Mouse (Mus musculus) embryonic facial prominence, embryonic 10.5 days (tissue): ENCODE measurements around the gene Nifk. TPM values are rescaled to one million over a fixed set of nuclear protein-coding genes. Genes with fewer than 3 reads are reported as not detected.
A peak's percentile ranks its signal among the peaks of the same experiment; 100 is the strongest.

Source experiments
- DNase-seq: peaks from one replicate; pipeline ENCODE4 v3.0.0-alpha.2; 2017; ENCODE audit warnings: low spot score
- H3K27ac ChIP-seq: fragments of 300-500 bp; sonication (generic); replicated peaks from 2 replicates; pipeline ENCODE4 v1.5.1; 2016; ENCODE audit warnings: mild to moderate bottlenecking
- H3K27me3 ChIP-seq: fragments of 300-500 bp; sonication (generic); replicated peaks from 2 replicates; pipeline ENCODE4 v1.6.1; 2016; ENCODE audit warnings: low read depth, mild to moderate bottlenecking; ENCODE audit not compliant: poor library complexity, severe bottlenecking
- H3K36me3 ChIP-seq: fragments of 300-500 bp; sonication (generic); replicated peaks from 2 replicates; pipeline ENCODE4 v1.6.1; 2016; ENCODE audit warnings: mild to moderate bottlenecking, moderate library complexity
- H3K4me1 ChIP-seq: fragments of 300-500 bp; sonication (generic); 2 replicates; pipeline ENCODE4 v1.6.1; 2016
- H3K4me3 ChIP-seq: fragments of 300-500 bp; sonication (generic); 2 replicates; pipeline ENCODE4 v1.5.1; 2016; ENCODE audit warnings: mild to moderate bottlenecking, moderate library complexity
- H3K9me3 ChIP-seq: fragments of 300-500 bp; sonication (generic); 2 replicates; pipeline ENCODE4 v1.6.1; 2016; ENCODE audit warnings: mild to moderate bottlenecking
- WGBS: fragments of 180-500 bp; shearing (Covaris S2); methylation state at CpG from one replicate; pipeline ENCODE4 v1.1.7; 2016; 5-methylcytosine and 5-hydroxymethylcytosine counted together
- polyA plus RNA-seq: library from polyadenylated mRNA; unstranded; fragments of >200 nt; fragmentation: Nextera tagmentation; extraction: Ambion mirVana; gene quantifications from 2 replicates; pipeline ENCODE4 v1.2.1, GENCODE M21; 2016

Gene Nifk
- 106 and 109 TPM in 2 replicates for polyA plus RNA-seq

GRCm38 (mm10) chr1:118321661-118322201 is at the start of gene Nifk:
Gene Nifk (plus strand): TSS chr1:118321839.
- Histone ChIP-seq H3K4me3 (peak within 1 kb of the TSS; percentile 91), H3K27me3 (no peaks in the 10 kb centered on the region), H3K36me3 (peaks cover 31% of the 10 kb centered on the region), H3K9me3 (no peaks in the 10 kb centered on the region), H3K27ac (peak within 1 kb of the TSS; percentile 88), H3K4me1 (peaks cover 11% of the 10 kb centered on the region)
- under 1% methylated on average over 37 of the region's 37 CpGs for WGBS
- DNase-seq, result peak; percentile 93

DNA sequence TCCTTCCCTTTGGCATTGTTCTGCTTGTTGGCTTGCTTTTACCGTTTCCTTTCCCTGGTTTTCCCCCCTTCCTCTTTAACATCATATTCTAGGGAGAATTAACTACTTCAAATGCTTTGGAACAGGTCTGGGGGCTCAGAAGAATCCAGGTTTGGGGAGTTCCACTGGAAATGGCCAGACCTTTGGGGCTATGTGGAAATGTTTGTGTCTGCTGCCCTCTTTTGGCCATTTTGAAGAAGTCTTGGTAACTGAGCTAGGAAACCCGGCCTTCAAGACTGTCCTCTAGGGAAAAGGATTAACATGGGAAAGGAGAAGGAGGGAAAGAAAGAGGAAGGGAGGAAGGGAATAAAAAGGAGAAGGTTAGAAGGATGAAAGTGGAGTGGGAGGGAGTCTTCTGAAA is 46.5 kb upstream of the Nifk start:
- 18% methylated on average over 2 of the region's 2 CpGs for WGBS
- DNase-seq, result peak; percentile 17

DNA sequence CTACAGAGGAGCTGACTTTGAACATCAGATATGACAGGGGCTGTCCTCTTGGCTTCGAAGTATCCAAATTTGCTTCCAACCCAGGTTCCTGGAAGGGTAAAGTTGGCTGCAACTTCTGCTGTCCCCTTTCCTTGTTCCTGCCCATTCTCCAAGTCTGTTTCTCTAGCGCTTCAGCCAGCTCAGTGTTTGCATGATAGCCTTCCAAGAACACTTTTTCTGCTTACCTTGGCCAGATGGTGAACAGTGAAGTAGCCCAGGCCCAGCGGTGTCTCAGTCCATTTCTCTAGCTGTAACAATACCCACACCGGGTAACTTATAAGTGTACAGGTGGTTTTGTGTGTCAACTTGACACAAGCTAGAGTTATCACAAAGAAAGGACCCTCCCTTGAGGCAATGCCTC is 29.3 kb upstream of the Nifk start:
- Histone ChIP-seq H3K4me1 (no peaks in the 10 kb centered on the region), H3K4me3 (no peak overlapping the region), H3K27ac (no peak overlapping the region), H3K9me3 (no peaks in the 10 kb centered on the region), H3K36me3 (peaks cover 34% of the 10 kb centered on the region), H3K27me3 (no peaks in the 10 kb centered on the region)
- WGBS, result 87% methylated on average over 4 of the region's 4 CpGs
- no peak for DNase-seq

More for the DNA sequence above, 46.5 kb upstream of the Nifk start:
- no peak overlapping the region for H3K27ac ChIP-seq
- no peaks in the 10 kb centered on the region for H3K9me3 ChIP-seq
- H3K4me3 ChIP-seq, result no peak overlapping the region
- no peaks in the 10 kb centered on the region for H3K36me3 ChIP-seq
- no peaks in the 10 kb centered on the region for H3K27me3 ChIP-seq
- no peaks in the 10 kb centered on the region for H3K4me1 ChIP-seq

GRCm38 (mm10) chr1:118294192-118294591 is 27.4 kb upstream of the Nifk start:
- Histone ChIP-seq H3K36me3 (peaks cover 53% of the 10 kb centered on the region), H3K9me3 (no peaks in the 10 kb centered on the region), H3K4me3 (no peak overlapping the region), H3K4me1 (no peaks in the 10 kb centered on the region), H3K27me3 (no peaks in the 10 kb centered on the region), H3K27ac (no peak overlapping the region)
- DNase-seq, result no peak
- WGBS, result 98% methylated on average over 3 of the region's 3 CpGs

DNA sequence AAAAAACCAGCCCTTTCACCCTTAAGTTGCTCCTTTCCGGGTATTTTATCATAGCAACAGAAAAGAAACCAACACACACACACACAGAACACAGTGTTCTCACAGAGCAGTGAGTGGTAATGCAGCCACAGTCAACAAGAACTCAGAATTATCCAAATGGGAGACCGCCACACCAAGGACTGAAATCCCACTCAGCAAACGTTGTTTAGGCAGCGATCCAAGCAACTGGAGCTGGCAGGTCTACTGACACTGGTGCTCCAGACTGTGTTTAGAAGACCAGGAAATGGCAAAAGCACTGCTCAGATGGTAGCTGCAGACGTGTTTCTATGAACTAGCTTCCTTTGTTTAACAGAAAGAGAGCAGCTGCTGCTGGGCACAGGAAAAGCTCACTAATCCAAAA is 26.8 kb upstream of the Nifk start:
- Histone ChIP-seq H3K27me3 (no peaks in the 10 kb centered on the region), H3K4me1 (no peaks in the 10 kb centered on the region), H3K4me3 (no peak overlapping the region), H3K27ac (no peak overlapping the region), H3K36me3 (peaks cover 59% of the 10 kb centered on the region), H3K9me3 (no peaks in the 10 kb centered on the region)
- 77% methylated on average over 5 of the region's 5 CpGs for WGBS
- no peak for DNase-seq

GRCm38 (mm10) chr1:118296673-118297072 is 25.0 kb upstream of the Nifk start:
- peaks cover 78% of the 10 kb centered on the region for H3K36me3 ChIP-seq
- no peak overlapping the region for H3K27ac ChIP-seq
- no peak overlapping the region for H3K4me3 ChIP-seq
- no peaks in the 10 kb centered on the region for H3K4me1 ChIP-seq
- no peaks in the 10 kb centered on the region for H3K9me3 ChIP-seq
- 92% methylated on average over 3 of the region's 3 CpGs for WGBS
- no peaks in the 10 kb centered on the region for H3K27me3 ChIP-seq
- DNase-seq, result no peak

GRCm38 (mm10) chr1:118297719-118298118 is 23.9 kb upstream of the Nifk start:
- DNase-seq, result no peak
- H3K36me3 ChIP-seq, result peaks cover 88% of the 10 kb centered on the region
- H3K4me1 ChIP-seq, result no peaks in the 10 kb centered on the region
- H3K27me3 ChIP-seq, result no peaks in the 10 kb centered on the region
- no peak overlapping the region for H3K27ac ChIP-seq
- WGBS, result 94% methylated on average over 2 of the region's 2 CpGs
- H3K4me3 ChIP-seq, result no peak overlapping the region
- H3K9me3 ChIP-seq, result no peaks in the 10 kb centered on the region

GRCm38 (mm10) chr1:118310780-118311621 is 10.6 kb upstream of the Nifk start:
- peaks cover 23% of the 10 kb centered on the region for H3K36me3 ChIP-seq
- WGBS, result under 1% methylated on average over 67 of the region's 67 CpGs

GRCm38 (mm10) chr1:118311622-118312326 is 9.9 kb upstream of the Nifk start, which contains the start of gene Tsn:
Gene Tsn (minus strand): TSS chr1:118311739.
- no peak for DNase-seq
- H3K27ac ChIP-seq, result peak within 1 kb of the TSS; percentile 91
- H3K27me3 ChIP-seq, result no peaks in the 10 kb centered on the region; the same call in 1 of the 2 replicates
- H3K4me1 ChIP-seq, result peaks cover 8% of the 10 kb centered on the region
- no peaks in the 10 kb centered on the region for H3K9me3 ChIP-seq
- 57% methylated on average over 12 of the region's 12 CpGs for WGBS
- H3K36me3 ChIP-seq, result peaks cover 15% of the 10 kb centered on the region
- peak within 1 kb of the TSS; percentile 86 for H3K4me3 ChIP-seq

More at GRCm38 (mm10) chr1:118310780-118311621, 10.6 kb upstream of the Nifk start:
- no peaks in the 10 kb centered on the region for H3K9me3 ChIP-seq
- H3K27me3 ChIP-seq, result no peaks in the 10 kb centered on the region; the same call in 1 of the 2 replicates
- H3K4me1 ChIP-seq, result peaks cover 8% of the 10 kb centered on the region
- DNase-seq, result peak; percentile 96
- H3K4me3 ChIP-seq, result peak overlapping the region; percentile 86
- H3K27ac ChIP-seq, result peak overlapping the region; percentile 91

DNA sequence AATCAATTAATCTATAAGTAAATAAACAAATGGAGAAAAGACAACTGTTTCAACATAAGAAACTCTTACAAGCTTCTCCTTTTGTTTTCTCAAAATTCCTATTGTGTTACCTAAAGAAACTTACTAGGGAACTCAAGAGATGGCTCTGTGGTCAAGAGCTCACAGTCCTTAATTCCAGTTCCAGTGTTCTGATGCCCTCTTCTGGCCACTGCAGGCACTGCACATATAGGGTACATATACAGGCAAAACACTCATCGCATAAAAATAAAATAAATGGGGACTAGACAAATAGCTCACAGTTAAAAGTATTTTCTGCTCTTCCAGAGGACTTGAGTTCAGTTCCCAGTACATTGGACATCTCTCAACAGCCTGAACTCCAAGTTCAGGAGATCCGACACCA is 943 bp upstream of the Nifk start:
- Histone ChIP-seq H3K27me3 (no peaks in the 10 kb centered on the region; the same call in 1 of the 2 replicates), H3K4me3 (no peak overlapping the region), H3K36me3 (peaks cover 23% of the 10 kb centered on the region), H3K9me3 (no peaks in the 10 kb centered on the region), H3K27ac (no peak overlapping the region), H3K4me1 (peaks cover 11% of the 10 kb centered on the region)
- WGBS, result 72% methylated on average over 2 of the region's 2 CpGs
- DNase-seq, result peak; percentile 30

DNA sequence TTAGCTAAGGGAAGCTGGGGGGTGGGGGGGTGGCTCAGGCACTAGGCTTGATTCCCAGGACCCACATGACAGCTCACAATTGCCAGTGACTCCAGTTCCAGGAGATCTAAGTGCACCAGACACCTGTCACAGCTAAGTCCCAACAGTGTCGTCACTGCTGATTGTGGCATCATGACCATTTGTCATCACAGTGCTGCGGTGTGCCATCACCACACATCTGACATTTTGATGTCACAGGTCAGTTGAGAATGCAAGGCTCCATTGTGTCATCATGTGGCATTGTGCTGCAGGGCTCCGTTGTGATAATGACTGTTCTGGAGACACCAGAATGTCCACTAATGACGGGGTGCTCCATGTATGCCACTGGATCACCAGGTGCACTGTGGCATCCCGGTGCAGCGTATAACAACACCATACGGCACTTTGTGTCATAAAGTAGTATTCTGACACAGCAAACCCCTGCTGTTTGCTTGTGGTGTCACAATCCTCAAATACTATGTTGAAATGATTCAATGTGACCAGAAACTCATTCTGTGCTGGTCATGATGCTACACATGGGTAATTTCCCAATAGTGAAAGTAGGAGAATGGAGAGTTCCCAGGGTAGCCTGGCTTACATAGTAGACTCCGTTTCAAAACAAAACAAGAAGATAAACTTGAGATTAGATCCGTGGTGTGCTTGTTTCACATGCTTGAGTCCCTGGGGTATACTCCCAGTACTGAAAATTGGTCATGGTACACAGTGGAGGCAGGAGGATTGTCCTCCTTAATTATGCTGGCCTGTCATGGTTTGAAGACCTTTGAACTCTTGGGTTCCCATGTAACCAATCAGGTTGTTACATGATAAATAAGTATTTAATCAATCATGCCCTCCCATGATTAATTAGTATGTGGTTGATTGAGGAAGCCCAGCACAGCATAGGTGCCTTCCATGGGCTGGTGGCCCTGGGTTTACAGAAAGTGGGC is 13.4 kb downstream of the Nifk start:
- DNase-seq, result no peak
- Histone ChIP-seq H3K27me3 (no peaks in the 10 kb centered on the region), H3K4me3 (no peak overlapping the region), H3K9me3 (no peaks in the 10 kb centered on the region), H3K27ac (no peak overlapping the region), H3K36me3 (peaks cover 64% of the 10 kb centered on the region), H3K4me1 (no peaks in the 10 kb centered on the region)
- WGBS, result 87% methylated on average over 9 of the region's 9 CpGs

GRCm38 (mm10) chr1:118335847-118336246 is 14.2 kb downstream of the Nifk start:
- H3K27ac ChIP-seq, result no peak overlapping the region
- peaks cover 56% of the 10 kb centered on the region for H3K36me3 ChIP-seq

More at GRCm38 (mm10) chr1:118335847-118336246, 14.2 kb downstream of the Nifk start:
- Histone ChIP-seq H3K4me1 (no peaks in the 10 kb centered on the region), H3K27me3 (no peaks in the 10 kb centered on the region), H3K4me3 (no peak overlapping the region), H3K9me3 (no peaks in the 10 kb centered on the region)
- DNase-seq, result no peak
